ENCODE assay signal across 13 mouse cellular contexts in the genomic region with DNA sequence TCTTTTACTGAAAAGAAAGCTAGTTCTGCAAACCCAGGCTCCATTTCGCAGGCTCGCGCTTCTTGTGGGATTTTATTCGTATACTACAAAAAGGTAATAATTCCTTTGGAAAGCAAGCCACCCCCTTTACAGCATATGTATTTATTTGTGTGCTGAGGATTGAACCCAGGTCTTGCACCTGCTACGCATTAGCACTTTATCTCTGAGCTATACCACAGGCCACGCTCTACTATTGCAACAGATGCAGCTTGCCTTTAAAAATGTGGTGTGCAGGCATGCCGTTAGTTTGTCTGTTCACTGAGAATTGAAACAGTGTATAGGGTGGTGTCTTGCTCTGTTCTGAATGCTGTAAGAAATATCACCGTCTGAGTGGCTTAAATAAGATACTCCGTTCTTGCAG.
"Had no signal": no experiment of that assay in that cellular context is flagged by ENCODE, and none has a peak within 500 bp of the region (broad histone marks: within the 10 kb centered on the region; RNA-seq: fewer than 3 reads in every experiment).

No protein-coding gene starts in this region.

- H3K27me3 ChIP-seq: intestine, embryonic 15.5 days; liver, embryonic 15.5 days; stomach, embryonic 15.5 days had no signal

- DNase-seq: kidney, adult 18-20 months; kidney, postnatal 14 days; left cerebral cortex, postnatal 4 days; lung, adult 2 months; lung, postnatal 36 days; retina, postnatal 1 day; right cerebral cortex, postnatal 14 days; thymus, postnatal 36 days had no signal

- H3K4me1 ChIP-seq: stomach, embryonic 15.5 days had no signal

- H3K27ac ChIP-seq: intestine, embryonic 15.5 days; liver, embryonic 15.5 days; stomach, embryonic 15.5 days had no signal

- ATAC-seq: intestine, embryonic 15.5 days; lung, postnatal 0 days had no signal

- H3K4me3 ChIP-seq: intestine, embryonic 15.5 days; liver, embryonic 15.5 days; stomach, embryonic 15.5 days had no signal

- H3K9ac ChIP-seq: intestine, embryonic 15.5 days; liver, embryonic 15.5 days; stomach, embryonic 15.5 days had no signal

- H3K9me3 ChIP-seq: intestine, embryonic 15.5 days; liver, embryonic 15.5 days; stomach, embryonic 15.5 days had no signal

- H3K36me3 ChIP-seq: intestine, embryonic 15.5 days; liver, embryonic 15.5 days; stomach, embryonic 15.5 days had no signal

- H3K4me2 ChIP-seq: intestine, embryonic 15.5 days; liver, embryonic 11.5 days; liver, embryonic 15.5 days; stomach, embryonic 15.5 days had no signal
